Mouse (Mus musculus) embryonic facial prominence, embryonic 10.5 days (tissue): ENCODE measurements around the gene Rims4. TPM values are rescaled to one million over a fixed set of nuclear protein-coding genes. Genes with fewer than 3 reads are reported as not detected.

Experiments used
- DNase-seq: peaks from one replicate; pipeline ENCODE4 v3.0.0-alpha.2; 2017; ENCODE audit warnings: low spot score
- H3K27ac ChIP-seq: fragments of 300-500 bp; sonication (generic); replicated peaks from 2 replicates; pipeline ENCODE4 v1.5.1; 2016; ENCODE audit warnings: mild to moderate bottlenecking
- H3K27me3 ChIP-seq: fragments of 300-500 bp; sonication (generic); replicated peaks from 2 replicates; pipeline ENCODE4 v1.6.1; 2016; ENCODE audit warnings: low read depth, mild to moderate bottlenecking; ENCODE audit not compliant: poor library complexity, severe bottlenecking
- H3K36me3 ChIP-seq: fragments of 300-500 bp; sonication (generic); replicated peaks from 2 replicates; pipeline ENCODE4 v1.6.1; 2016; ENCODE audit warnings: mild to moderate bottlenecking, moderate library complexity
- H3K4me1 ChIP-seq: fragments of 300-500 bp; sonication (generic); 2 replicates; pipeline ENCODE4 v1.6.1; 2016
- H3K4me3 ChIP-seq: fragments of 300-500 bp; sonication (generic); 2 replicates; pipeline ENCODE4 v1.5.1; 2016; ENCODE audit warnings: mild to moderate bottlenecking, moderate library complexity
- H3K9me3 ChIP-seq: fragments of 300-500 bp; sonication (generic); 2 replicates; pipeline ENCODE4 v1.6.1; 2016; ENCODE audit warnings: mild to moderate bottlenecking
- WGBS: fragments of 180-500 bp; shearing (Covaris S2); methylation state at CpG from one replicate; pipeline ENCODE4 v1.1.7; 2016; 5-methylcytosine and 5-hydroxymethylcytosine counted together
- polyA plus RNA-seq: library from polyadenylated mRNA; unstranded; fragments of >200 nt; fragmentation: Nextera tagmentation; extraction: Ambion mirVana; gene quantifications from 2 replicates; pipeline ENCODE4 v1.2.1, GENCODE M21; 2016

The Rims4 gene
- polyA plus RNA-seq, 1 experiment from 2014 or later: 0.65 TPM

GRCm38 (mm10) chr2:163903461-163903860, 15.0 kb downstream of the Rims4 start:
- DNase-seq: no peak
- H3K27ac ChIP-seq: no peak overlapping the region

GRCm38 (mm10) chr2:163902448-163902847, 16.0 kb downstream of the Rims4 start:
- Histone ChIP-seq H3K27me3 (no peaks in the 10 kb centered on the region), H3K4me3 (no peak overlapping the region), H3K4me1 (peaks cover 12% of the 10 kb centered on the region; the same call in 1 of the 2 replicates), H3K36me3 (no peaks in the 10 kb centered on the region), H3K27ac (no peak overlapping the region), H3K9me3 (no peaks in the 10 kb centered on the region)
- 84% methylated on average over 4 of the region's 4 CpGs for WGBS
- DNase-seq: no peak

More at GRCm38 (mm10) chr2:163903461-163903860, 15.0 kb downstream of the Rims4 start:
- Histone ChIP-seq H3K36me3 (no peaks in the 10 kb centered on the region), H3K4me3 (no peak overlapping the region), H3K4me1 (peaks cover 12% of the 10 kb centered on the region; the same call in 1 of the 2 replicates), H3K9me3 (no peaks in the 10 kb centered on the region), H3K27me3 (no peaks in the 10 kb centered on the region)
- WGBS: 80% methylated on average over 11 of the region's 11 CpGs

GRCm38 (mm10) chr2:163901043-163901442, 17.4 kb downstream of the Rims4 start:
- no peak for DNase-seq
- Histone ChIP-seq H3K9me3 (no peaks in the 10 kb centered on the region), H3K27ac (no peak overlapping the region), H3K27me3 (no peaks in the 10 kb centered on the region), H3K36me3 (no peaks in the 10 kb centered on the region), H3K4me1 (peaks cover 12% of the 10 kb centered on the region; the same call in 1 of the 2 replicates), H3K4me3 (no peak overlapping the region)
- WGBS: 92% methylated on average over 7 of the region's 7 CpGs

GRCm38 (mm10) chr2:163899910-163900411, 18.5 kb downstream of the Rims4 start:
- H3K4me3 ChIP-seq: no peak overlapping the region
- no peak overlapping the region for H3K27ac ChIP-seq
- H3K4me1 ChIP-seq: peaks cover 12% of the 10 kb centered on the region; the same call in 1 of the 2 replicates
- 62% methylated on average over 14 of the region's 14 CpGs for WGBS
- no peak for DNase-seq
- H3K36me3 ChIP-seq: no peaks in the 10 kb centered on the region
- H3K9me3 ChIP-seq: no peaks in the 10 kb centered on the region
- no peaks in the 10 kb centered on the region for H3K27me3 ChIP-seq

- DNase-seq: no peak
- Histone ChIP-seq H3K36me3 (no peaks in the 10 kb centered on the region), H3K9me3 (no peaks in the 10 kb centered on the region), H3K4me3 (no peak overlapping the region), H3K4me1 (peaks cover 9% of the 10 kb centered on the region; the same call in 1 of the 2 replicates), H3K27ac (no peak overlapping the region), H3K27me3 (no peaks in the 10 kb centered on the region)
- 76% methylated on average over 7 of the region's 7 CpGs for WGBS
These were observed 20.4 kb downstream of the Rims4 start for GRCm38 (mm10) chr2:163897988-163898535.

GRCm38 (mm10) chr2:163897026-163897425, 21.5 kb downstream of the Rims4 start:
- Histone ChIP-seq H3K4me1 (peaks cover 9% of the 10 kb centered on the region; the same call in 1 of the 2 replicates), H3K27ac (no peak overlapping the region), H3K9me3 (no peaks in the 10 kb centered on the region), H3K27me3 (no peaks in the 10 kb centered on the region), H3K36me3 (no peaks in the 10 kb centered on the region), H3K4me3 (no peak overlapping the region)
- no peak for DNase-seq
- 90% methylated on average over 7 of the region's 7 CpGs for WGBS

GRCm38 (mm10) chr2:163895156-163895555, 23.3 kb downstream of the Rims4 start:
- no peaks in the 10 kb centered on the region for H3K9me3 ChIP-seq
- H3K36me3 ChIP-seq: no peaks in the 10 kb centered on the region
- H3K4me1 ChIP-seq: peaks cover 16% of the 10 kb centered on the region
- no peak for DNase-seq
- H3K27me3 ChIP-seq: no peaks in the 10 kb centered on the region
- 70% methylated on average over 2 of the region's 2 CpGs for WGBS
- no peak overlapping the region for H3K27ac ChIP-seq
- H3K4me3 ChIP-seq: no peak overlapping the region

- Histone ChIP-seq H3K9me3 (no peaks in the 10 kb centered on the region), H3K27ac (no peak overlapping the region), H3K4me1 (peaks cover 9% of the 10 kb centered on the region), H3K36me3 (no peaks in the 10 kb centered on the region), H3K4me3 (no peak overlapping the region), H3K27me3 (no peaks in the 10 kb centered on the region)
- 67% methylated on average over 7 of the region's 7 CpGs for WGBS
- DNase-seq: no peak
These were observed 24.8 kb downstream of the Rims4 start for GRCm38 (mm10) chr2:163893446-163894370.

GRCm38 (mm10) chr2:163891271-163891670, 27.2 kb downstream of the Rims4 start:
- Histone ChIP-seq H3K36me3 (no peaks in the 10 kb centered on the region), H3K27ac (no peak overlapping the region), H3K27me3 (no peaks in the 10 kb centered on the region), H3K4me1 (peaks cover 9% of the 10 kb centered on the region), H3K9me3 (no peaks in the 10 kb centered on the region), H3K4me3 (no peak overlapping the region)
- no peak for DNase-seq
- 91% methylated on average over 11 of the region's 11 CpGs for WGBS

GRCm38 (mm10) chr2:163890586-163890985, 27.9 kb downstream of the Rims4 start:
- DNase-seq: no peak
- WGBS: 76% methylated on average over 11 of the region's 11 CpGs
- H3K4me1 ChIP-seq: peaks cover 9% of the 10 kb centered on the region
- H3K36me3 ChIP-seq: no peaks in the 10 kb centered on the region
- H3K27me3 ChIP-seq: no peaks in the 10 kb centered on the region
- no peak overlapping the region for H3K4me3 ChIP-seq
- H3K27ac ChIP-seq: no peak overlapping the region
- H3K9me3 ChIP-seq: no peaks in the 10 kb centered on the region

GRCm38 (mm10) chr2:163889411-163889810, 29.1 kb downstream of the Rims4 start:
- no peaks in the 10 kb centered on the region for H3K9me3 ChIP-seq
- DNase-seq: peak; percentile 75
- 33% methylated on average over 6 of the region's 6 CpGs for WGBS
- H3K4me3 ChIP-seq: no peak overlapping the region
- H3K4me1 ChIP-seq: peaks cover 9% of the 10 kb centered on the region
- no peak overlapping the region for H3K27ac ChIP-seq
- H3K36me3 ChIP-seq: no peaks in the 10 kb centered on the region
- no peaks in the 10 kb centered on the region for H3K27me3 ChIP-seq

- no peak overlapping the region for H3K27ac ChIP-seq
- H3K27me3 ChIP-seq: no peaks in the 10 kb centered on the region
- DNase-seq: no peak
- 71% methylated on average over 17 of the region's 17 CpGs for WGBS
- no peaks in the 10 kb centered on the region for H3K4me1 ChIP-seq
- H3K36me3 ChIP-seq: no peaks in the 10 kb centered on the region
- H3K9me3 ChIP-seq: no peaks in the 10 kb centered on the region
- H3K4me3 ChIP-seq: no peak overlapping the region
These were observed 35.4 kb downstream of the Rims4 start for GRCm38 (mm10) chr2:163882859-163883652.
